Mouse (Mus musculus): ENCODE results near the gene Vps33b. TPM values are rescaled to one million over a fixed set of nuclear protein-coding genes. Genes with fewer than 3 reads are reported as not detected.
"Not testable (repeated sequence)": the region's sequence is repeated elsewhere in the genome, so short reads cannot be mapped to it uniquely, and the experiment has no call there.

Gene Vps33b
- total RNA-seq, 2 experiments from 2014 or later = 10.6 TPM

DNA sequence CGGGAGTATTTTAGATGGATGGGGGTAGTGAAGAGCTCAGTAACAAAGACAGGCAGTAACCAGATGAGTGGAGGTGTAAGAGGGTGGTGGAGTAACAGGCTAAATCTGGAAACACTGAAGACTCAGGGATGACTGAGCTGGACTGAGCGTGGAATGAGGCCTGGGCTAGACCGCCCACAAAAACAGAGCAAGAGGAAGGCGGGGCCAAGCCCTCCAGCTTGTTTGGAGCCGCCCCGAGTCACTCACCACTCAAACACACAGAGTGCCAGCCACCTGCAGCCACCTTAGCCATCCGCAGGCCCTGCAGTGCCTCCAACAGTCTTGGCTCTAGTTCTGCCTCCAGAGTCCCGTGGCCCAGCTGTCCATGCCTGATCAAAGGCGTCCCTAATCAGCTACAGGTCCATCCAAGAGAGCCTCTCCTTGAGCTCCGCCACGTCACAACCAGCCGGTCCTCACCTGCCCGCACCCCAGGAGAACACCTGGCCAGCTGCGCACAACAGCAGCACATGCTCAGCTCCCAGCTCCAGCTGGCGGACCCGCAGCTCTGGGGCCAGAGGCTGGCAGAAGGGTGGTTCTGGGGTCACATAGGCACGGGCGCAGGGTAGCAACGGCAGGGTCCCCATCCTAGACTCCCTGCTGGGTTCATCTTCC lies 50.5 kb downstream of the Vps33b start:
- no peak for DNase-seq

DNA sequence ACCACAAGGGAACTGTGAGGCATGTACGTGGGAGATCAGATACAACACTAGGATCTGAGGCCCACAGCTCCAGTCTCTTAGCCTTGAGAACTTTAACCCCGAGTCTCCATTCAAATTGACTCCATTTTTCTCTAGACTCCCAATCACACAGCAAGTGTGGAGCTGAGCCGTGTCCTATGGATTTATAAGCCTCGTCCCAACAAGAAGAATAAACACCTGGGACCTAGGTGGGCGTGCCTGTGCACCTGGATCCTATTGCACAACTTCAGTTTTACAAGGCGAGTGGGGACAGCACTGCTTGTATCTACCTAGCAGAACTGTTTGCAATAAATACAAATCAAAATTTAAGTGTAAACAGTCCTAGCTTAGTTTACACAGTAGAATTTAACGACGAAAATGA lies 53.9 kb downstream of the Vps33b start:
- no peak for DNase-seq

DNA sequence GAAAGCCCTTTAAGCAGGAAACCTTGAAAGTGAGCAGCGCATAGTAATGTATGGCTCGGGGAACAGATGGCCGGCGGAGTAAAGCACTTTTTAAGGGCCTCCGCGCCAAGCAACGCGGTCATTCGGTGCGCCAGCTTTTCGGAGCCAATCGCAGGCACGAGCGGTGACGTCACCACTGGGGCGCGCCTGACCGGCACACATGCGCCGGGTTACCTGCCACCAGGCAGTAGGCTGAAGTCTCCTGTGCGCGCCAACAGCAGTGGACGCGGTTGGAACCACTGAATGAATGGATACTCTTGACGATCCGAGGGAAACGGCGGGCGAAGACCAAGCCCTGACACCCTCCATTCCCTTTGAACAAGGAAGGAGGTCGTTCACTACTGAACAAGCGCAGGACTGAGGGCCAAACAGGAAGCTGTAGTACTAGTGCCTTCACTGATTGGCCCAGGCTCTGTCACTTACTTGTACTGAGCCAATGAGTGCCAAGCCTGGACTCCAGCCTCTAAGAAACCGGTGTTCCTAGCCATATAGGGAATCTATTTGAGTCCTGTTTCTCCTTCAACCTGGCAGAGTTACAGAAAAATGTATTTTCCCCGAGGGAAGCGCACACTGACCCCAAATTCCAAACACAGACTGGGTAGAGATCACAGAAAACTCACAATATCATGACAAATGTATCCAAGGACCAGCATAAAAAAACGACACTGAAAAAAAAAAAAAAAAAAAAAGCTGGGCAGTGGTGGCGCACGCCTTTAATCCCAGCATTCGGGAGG lies 54.8 kb downstream of the Vps33b start, which contains the start of gene Rccd1:
Gene Rccd1, minus strand, starts transcription at position 412 of the 773 bp plus-strand sequence.
- peak; percentile 96 for DNase-seq

DNA sequence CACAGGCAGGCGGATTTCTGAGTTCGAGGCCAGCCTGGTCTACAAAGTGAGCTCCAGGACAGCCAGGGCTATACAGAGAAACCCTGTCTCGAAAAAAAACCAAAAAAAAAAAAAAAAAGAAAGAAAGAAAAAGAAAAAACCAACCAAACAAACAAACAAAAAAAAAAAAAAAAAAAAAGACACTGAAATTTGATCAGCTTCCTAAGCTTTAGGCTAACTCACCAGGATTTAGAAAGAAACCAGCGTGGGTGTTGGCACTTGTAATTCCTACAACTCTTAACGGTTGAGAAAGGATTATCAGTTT lies 55.3 kb downstream of the Vps33b start:
- not testable (repeated sequence) for DNase-seq

DNA sequence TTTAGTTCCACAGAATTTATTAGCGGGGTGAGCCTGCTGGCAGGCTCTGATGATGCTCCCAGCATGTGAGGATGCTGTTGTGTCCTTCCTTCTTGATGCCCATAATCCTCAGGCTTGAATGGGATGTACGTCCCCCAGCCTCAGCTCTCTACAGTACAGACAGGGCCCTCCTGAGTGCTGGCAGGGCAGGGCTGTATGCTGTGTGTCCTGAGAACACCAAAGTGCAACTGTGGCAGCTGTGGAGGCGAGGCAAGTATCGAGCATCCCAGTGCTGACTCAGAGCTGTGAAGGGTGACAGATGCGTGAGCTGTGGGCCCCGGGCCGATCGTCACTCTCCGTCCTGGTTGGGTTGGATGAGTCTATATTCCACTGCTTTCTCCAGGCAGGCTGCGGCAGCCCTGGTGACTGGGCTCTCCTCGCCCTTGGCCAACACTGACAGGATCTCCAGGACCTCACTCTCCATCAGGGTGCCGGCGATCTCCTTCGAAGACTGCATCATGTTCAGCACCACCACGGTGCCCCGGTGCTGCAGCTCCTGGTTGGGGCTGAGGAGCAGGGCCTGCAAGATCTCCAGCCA lies 55.9 kb downstream of the Vps33b start:
- no peak for DNase-seq

DNA sequence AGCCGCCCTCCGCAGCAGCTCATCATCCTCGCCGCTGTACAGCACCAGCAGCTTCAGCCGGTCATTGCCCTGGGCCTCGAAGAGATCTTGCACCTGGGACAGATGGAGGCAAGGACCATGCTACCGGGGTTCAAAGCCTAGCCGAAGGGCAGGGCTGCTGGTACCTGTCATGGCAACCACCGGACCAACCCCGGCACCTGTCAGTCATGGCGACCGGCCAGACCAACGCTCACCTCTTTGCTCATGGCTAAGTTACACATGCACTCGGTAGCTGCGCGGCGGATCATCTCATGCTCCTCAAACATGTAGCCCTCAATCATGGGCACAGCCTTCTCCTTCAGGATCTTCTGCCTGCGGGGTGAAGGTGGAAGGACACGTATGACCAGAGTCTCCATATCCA lies 56.6 kb downstream of the Vps33b start:
- DNase-seq = no peak

DNA sequence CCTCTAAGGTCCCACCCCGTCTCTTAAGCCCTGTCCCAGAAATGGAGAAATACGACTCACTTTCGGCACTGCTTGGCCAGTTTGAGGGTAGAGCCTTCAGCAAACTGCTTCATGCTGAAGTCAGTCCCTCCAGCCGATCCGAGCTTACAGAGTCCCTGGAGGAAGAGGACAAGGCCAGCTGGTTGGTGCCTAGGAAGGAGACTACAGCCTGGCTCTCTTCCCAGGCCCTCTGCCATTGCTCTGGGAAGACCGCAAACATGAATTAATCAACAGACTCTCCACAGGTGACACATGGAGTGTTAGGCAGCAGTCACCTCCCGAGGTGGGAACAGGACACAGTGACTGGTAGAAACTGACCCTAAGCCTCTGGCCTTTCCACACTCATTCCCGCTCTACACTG lies 60.8 kb downstream of the Vps33b start:
- no peak for DNase-seq

DNA sequence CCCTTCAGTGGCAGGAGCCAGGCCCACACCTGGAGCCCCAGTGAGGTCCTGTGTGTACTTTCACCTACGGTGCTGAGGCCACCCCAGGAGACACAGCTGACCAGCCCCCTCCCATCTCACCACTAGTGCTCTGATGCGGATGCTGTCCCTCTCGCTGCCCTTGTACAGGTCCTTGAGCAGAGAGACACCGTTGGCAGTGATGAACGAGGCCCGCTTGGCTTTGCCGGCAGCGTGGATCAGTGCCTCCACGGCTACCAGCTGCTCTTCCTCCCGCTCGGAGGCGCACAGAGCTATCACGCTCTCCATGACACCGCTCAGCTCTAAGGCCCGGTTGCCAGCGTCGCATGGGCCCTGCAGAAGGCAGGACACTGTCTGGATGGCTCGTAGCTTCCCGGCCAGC lies 62.0 kb downstream of the Vps33b start:
- no peak for DNase-seq

DNA sequence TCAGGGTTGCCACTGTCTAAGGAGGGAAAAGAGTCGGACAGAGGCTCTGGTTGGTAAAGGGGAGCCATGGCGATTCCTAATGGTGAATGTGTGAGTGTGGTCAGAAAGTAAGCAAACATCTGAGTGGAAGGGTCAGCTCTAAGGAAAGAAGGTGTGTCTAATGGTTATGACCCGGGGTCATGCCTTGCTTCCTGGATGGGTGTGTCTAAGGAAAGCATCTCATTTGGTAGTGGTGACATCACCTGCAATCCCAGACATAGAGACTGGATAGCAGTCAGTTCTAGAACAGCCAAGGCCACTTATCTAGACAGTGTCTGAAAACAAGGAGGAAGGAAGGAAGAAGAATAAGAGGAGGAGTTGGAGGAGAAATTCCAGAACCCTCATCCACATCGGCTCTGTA lies 65.4 kb downstream of the Vps33b start:
- no peak for DNase-seq

DNA sequence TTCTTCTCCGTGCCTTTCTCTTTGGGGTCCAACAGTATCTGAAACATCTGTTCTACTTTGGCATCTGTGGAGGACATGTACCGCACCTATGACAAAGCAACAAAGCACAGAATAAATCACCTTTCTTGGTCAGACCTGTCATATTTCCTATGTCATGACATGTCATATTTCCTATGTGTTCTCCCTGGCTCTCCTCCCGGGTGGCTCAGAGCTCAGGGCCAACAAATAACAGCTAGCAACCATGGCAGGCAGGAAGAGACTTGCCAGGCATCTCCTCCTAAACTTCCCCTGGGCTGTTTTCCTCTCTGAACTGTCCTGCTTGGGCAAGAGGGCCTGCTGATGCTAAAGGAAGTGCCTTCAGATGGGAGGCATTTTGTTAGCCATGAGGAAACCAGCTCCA lies 67.5 kb downstream of the Vps33b start:
- DNase-seq = no peak

DNA sequence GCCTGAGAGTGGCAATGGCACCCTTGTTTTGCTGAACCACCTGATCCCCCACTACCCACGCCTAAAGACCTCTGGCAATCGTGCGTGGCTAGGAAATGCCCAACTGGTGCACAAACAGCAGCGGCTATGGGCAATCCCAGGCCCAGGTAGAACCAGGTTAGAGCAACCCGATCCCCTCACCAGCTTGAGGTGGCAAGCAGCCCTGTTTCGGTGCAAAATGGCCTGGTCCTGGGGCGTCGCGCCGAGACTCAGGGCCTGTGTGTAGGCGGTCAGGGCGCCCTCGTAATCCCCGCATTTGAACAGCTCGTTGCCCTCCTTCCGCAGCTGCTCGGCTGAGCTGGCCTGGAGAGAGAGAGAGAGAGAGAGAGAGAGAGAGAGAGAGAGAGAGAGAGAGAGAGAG lies 69.9 kb downstream of the Vps33b start:
- peak; percentile 41 for DNase-seq

DNA sequence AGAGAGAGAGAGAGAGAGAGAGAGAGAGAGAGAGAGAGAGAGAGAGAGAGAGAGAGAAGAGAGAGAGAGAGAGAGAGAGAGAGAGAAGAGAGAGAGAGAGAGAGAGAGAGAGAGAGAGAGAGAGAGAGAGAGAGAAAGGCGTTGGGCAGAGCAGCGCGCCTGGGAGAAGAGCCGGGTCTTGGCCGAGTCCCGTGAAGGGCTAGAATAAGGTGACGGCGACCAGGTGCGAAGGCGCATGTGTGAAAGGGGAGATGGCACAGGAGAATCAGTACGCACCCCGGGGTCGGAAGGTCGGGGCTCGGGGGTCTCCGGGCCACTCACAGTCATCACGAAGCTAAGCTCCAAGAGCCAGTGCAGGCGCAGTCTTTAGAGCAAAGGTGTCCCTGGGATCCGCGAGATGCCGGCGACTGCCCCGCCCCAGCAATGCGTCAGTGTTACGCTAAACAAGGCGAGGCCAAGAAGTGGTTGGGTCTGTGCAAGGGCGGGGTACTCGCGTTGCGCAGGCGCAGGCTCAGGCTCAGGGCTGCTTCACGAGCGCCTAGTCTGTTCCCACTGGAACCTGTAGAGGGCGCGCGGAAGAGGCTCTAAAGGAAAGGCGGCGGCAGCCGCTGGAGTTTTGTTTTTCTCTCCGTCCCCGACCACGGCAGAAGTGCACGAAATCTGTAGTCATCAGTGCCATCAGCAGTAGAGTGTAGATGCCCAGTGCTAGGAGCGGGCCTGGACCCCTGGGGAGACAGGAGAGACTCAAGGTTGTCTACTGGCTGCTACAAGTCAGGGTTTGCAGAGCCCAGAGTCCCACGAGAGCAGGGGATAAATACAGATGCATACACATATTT lies 70.6 kb downstream of the Vps33b start:
- peak; percentile 99 for DNase-seq

DNA sequence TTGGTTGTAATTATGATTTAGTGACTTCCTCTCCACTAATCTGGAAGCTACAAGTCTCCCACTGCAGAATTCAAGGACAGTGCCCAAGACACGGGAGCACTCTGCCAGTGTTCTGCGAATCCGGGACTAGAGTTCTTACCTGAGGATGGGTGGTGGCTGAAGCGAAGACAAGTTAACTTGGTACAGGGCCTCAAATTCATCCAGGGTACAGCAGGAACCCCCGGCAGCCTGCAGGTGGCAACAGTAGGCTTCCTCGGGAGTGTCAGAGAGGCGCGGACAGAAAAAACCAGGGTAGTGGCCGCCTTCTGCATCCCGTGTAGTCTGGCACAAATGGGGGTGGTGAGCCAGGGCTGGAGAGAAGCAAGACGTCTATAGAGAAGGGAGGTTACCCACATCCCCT lies 71.3 kb downstream of the Vps33b start, which contains the start of gene Unc45a:
Gene Unc45a, minus strand, starts transcription at position 213 of the 400 bp plus-strand sequence.
- DNase-seq = peak; percentile 81

Other genes starting within 250 kb of the Vps33b start
- gene Zfp710, start 244.8 kb upstream of the Vps33b start, total RNA-seq (2021) = 10 to 100 TPM; 20.3 to 20.7 TPM
- 1,000 to 10,000 TPM; 1,640 to 1,742 TPM for gene Idh2, start 154.3 kb upstream of the Vps33b start, total RNA-seq (2021)
- gene Sema4b, start 82.8 kb upstream of the Vps33b start, total RNA-seq (2021) = 10 to 100 TPM; 14.3 to 16.1 TPM
- gene Cib1, start 36.8 kb upstream of the Vps33b start, total RNA-seq (2021) = 10 to 100 TPM; 26.2 to 27.7 TPM
- gene Gdpgp1, start 36.8 kb upstream of the Vps33b start, total RNA-seq (2021) = 1 to 10 TPM; 2.5 to 2.6 TPM
- under 1 TPM; 0.47 to 0.86 TPM for gene Ttll13, start 23.3 kb upstream of the Vps33b start, total RNA-seq (2021)
- gene Ngrn, start 8.4 kb upstream of the Vps33b start, total RNA-seq (2021) = 10 to 100 TPM; 23.5 to 24.8 TPM
- 100 to 1,000 TPM; 132 to 141 TPM for gene Prc1, start 24.8 kb downstream of the Vps33b start, total RNA-seq (2021)
- 1 to 10 TPM; 8.5 to 9.5 TPM for gene Rccd1, start 54.8 kb downstream of the Vps33b start, total RNA-seq (2021)
- 10 to 100 TPM; 22.9 to 24.9 TPM for gene Unc45a, start 71.4 kb downstream of the Vps33b start, total RNA-seq (2021)
- gene Hddc3, start 73.5 kb downstream of the Vps33b start, total RNA-seq (2021) = 10 to 100 TPM; 40.9 to 42.1 TPM
- gene Man2a2, start 101.7 kb downstream of the Vps33b start, total RNA-seq (2021) = 10 to 100 TPM; 65.0 to 65.6 TPM
- gene Fes, start 118.3 kb downstream of the Vps33b start, total RNA-seq (2021) = 10 to 100 TPM; 16.4 to 21.5 TPM
- 100 to 1,000 TPM; 104 to 113 TPM for gene Furin, start 135.8 kb downstream of the Vps33b start, total RNA-seq (2021)